Mouse (Mus musculus) lung, postnatal 25 days (tissue): ENCODE data around the gene Tmem63c.

Experiments
- DNase-seq: peaks from one replicate; pipeline ENCODE4 v3.0.0; 2022; ENCODE audit warnings: low spot score

Tmem63c gene

GRCm38 (mm10) chr12:87021040-87021439, at the start of gene Tmem63c:
Tmem63c (plus strand) TSS chr12:87021340.
- no peak for DNase-seq

- peak; percentile 50 for DNase-seq
Measured at GRCm38 (mm10) chr12:86973216-86973615, 47.9 kb upstream of the Tmem63c start.

GRCm38 (mm10) chr12:86973706-86974105, 47.4 kb upstream of the Tmem63c start:
- DNase-seq = no peak

- DNase-seq = peak; percentile 71
Measured at GRCm38 (mm10) chr12:86974387-86975288, 46.5 kb upstream of the Tmem63c start.

GRCm38 (mm10) chr12:86975761-86976160, 45.4 kb upstream of the Tmem63c start:
- no peak for DNase-seq

- no peak for DNase-seq
Measured at GRCm38 (mm10) chr12:86976511-86977168, 44.5 kb upstream of the Tmem63c start.

GRCm38 (mm10) chr12:86977833-86978232, 43.3 kb upstream of the Tmem63c start:
- DNase-seq = no peak

- no peak for DNase-seq
Measured at GRCm38 (mm10) chr12:86981180-86981579, 40.0 kb upstream of the Tmem63c start.

- DNase-seq = peak; percentile 32
Measured at GRCm38 (mm10) chr12:86983470-86984193, 37.5 kb upstream of the Tmem63c start.

GRCm38 (mm10) chr12:86984194-86984555, 37.0 kb upstream of the Tmem63c start:
- no peak for DNase-seq

- DNase-seq = no peak
Measured at GRCm38 (mm10) chr12:86986562-86986961, 34.6 kb upstream of the Tmem63c start.

- DNase-seq = no peak
Measured at GRCm38 (mm10) chr12:86988227-86988626, 32.9 kb upstream of the Tmem63c start.

- no peak for DNase-seq
Measured at GRCm38 (mm10) chr12:86989378-86989777, 31.8 kb upstream of the Tmem63c start.

GRCm38 (mm10) chr12:86989890-86990754, 31.0 kb upstream of the Tmem63c start, which contains the start of gene Zdhhc22:
Zdhhc22 (minus strand) TSS chr12:86990430.
- DNase-seq = no peak

- no peak for DNase-seq
Measured at GRCm38 (mm10) chr12:86990755-86991110, 30.4 kb upstream of the Tmem63c start.

- DNase-seq = no peak
Measured at GRCm38 (mm10) chr12:86994166-86994565, 27.0 kb upstream of the Tmem63c start.

- DNase-seq = no peak
Measured at GRCm38 (mm10) chr12:86994776-86995175, 26.4 kb upstream of the Tmem63c start.

GRCm38 (mm10) chr12:86995931-86996330, 25.2 kb upstream of the Tmem63c start:
- DNase-seq = no peak

GRCm38 (mm10) chr12:86998699-86999098, 22.4 kb upstream of the Tmem63c start:
- no peak for DNase-seq

GRCm38 (mm10) chr12:86999283-86999820, 21.8 kb upstream of the Tmem63c start:
- DNase-seq = no peak

GRCm38 (mm10) chr12:87000151-87000839, 20.8 kb upstream of the Tmem63c start:
- no peak for DNase-seq
